Mouse (Mus musculus) retina, postnatal 1 day (tissue): Measurements from ENCODE around the gene Mblac1.

Experiments
- DNase-seq: peaks from one replicate; pipeline ENCODE4 v3.0.0-alpha.2; 2012

Mblac1 gene

GRCm38 (mm10) chr5:138219864-138220263 is 25.8 kb downstream of the Mblac1 start:
- no peak for DNase-seq

- DNase-seq: peak; percentile 70
These were observed 28.0 kb downstream of the Mblac1 start for GRCm38 (mm10) chr5:138222111-138222510.

GRCm38 (mm10) chr5:138223287-138223686 is 29.2 kb downstream of the Mblac1 start:
- DNase-seq: no peak

GRCm38 (mm10) chr5:138225700-138226099 is 31.6 kb downstream of the Mblac1 start, which contains the start of gene Nxpe5:
Gene Nxpe5 (plus strand): TSS chr5:138225898.
- DNase-seq: no peak

- DNase-seq: no peak
These were observed 32.4 kb downstream of the Mblac1 start for GRCm38 (mm10) chr5:138226491-138226890.

GRCm38 (mm10) chr5:138227367-138227766 is 33.3 kb downstream of the Mblac1 start:
- DNase-seq: no peak

- peak; percentile 21 for DNase-seq
These were observed 33.9 kb downstream of the Mblac1 start for GRCm38 (mm10) chr5:138228026-138228425.

GRCm38 (mm10) chr5:138229511-138229910 is 35.4 kb downstream of the Mblac1 start:
- no peak for DNase-seq

GRCm38 (mm10) chr5:138233778-138234177 is 39.7 kb downstream of the Mblac1 start:
- no peak for DNase-seq

GRCm38 (mm10) chr5:138234224-138234623 is 40.1 kb downstream of the Mblac1 start:
- no peak for DNase-seq

GRCm38 (mm10) chr5:138241511-138241910 is 47.4 kb downstream of the Mblac1 start:
- DNase-seq: no peak
